8 mouse cellular contexts compared by ENCODE assay signal in genomic region chr2:165875406-165875955, GRCm38 (mm10). TPM values are rescaled to one million over a fixed set of nuclear protein-coding genes. Genes with fewer than 3 reads are reported as not detected.
DNase-seq lines count a peak whose midpoint lies in the region; ATAC-seq lines count a peak whose summit lies in the region.

No protein-coding gene starts in this region.

- peak overlapping the region; percentile 35 for H3K4me2 ChIP-seq in kidney, embryonic 16.5 days (replicated peaks; ENCODE audit: low read depth, low read length)
- H3K4me2 ChIP-seq in embryonic facial prominence, embryonic 12.5 days (replicated peaks): peak overlapping the region; percentile 24
- peak overlapping the region; percentile 73 for H3K4me2 ChIP-seq in hindbrain, embryonic 15.5 days
- H3K4me2 ChIP-seq in midbrain, embryonic 15.5 days: peak overlapping the region; percentile 61

- no peaks in the 10 kb centered on the region for H3K9me3 ChIP-seq in kidney, embryonic 16.5 days (ENCODE audit: low read length)
- H3K9me3 ChIP-seq in embryonic facial prominence, embryonic 12.5 days: no peaks in the 10 kb centered on the region
- H3K9me3 ChIP-seq in hindbrain, embryonic 15.5 days: no peaks in the 10 kb centered on the region
- H3K9me3 ChIP-seq in midbrain, embryonic 15.5 days: no peaks in the 10 kb centered on the region

- H3K27ac ChIP-seq in kidney, embryonic 16.5 days (ENCODE audit: low read length): peak overlapping the region; percentile 97
- H3K27ac ChIP-seq in embryonic facial prominence, embryonic 12.5 days: peak overlapping the region; percentile 88
- peak overlapping the region; percentile 86 for H3K27ac ChIP-seq in hindbrain, embryonic 15.5 days (replicated peaks)
- H3K27ac ChIP-seq in midbrain, embryonic 15.5 days: peak overlapping the region; percentile 88

- 0 out of 2 replicates have a peak overlapping the region, but pooled peaks have one; percentile 4 for H3K4me3 ChIP-seq in kidney, embryonic 16.5 days (ENCODE audit: low read length)
- no peak overlapping the region for H3K4me3 ChIP-seq in embryonic facial prominence, embryonic 12.5 days
- H3K4me3 ChIP-seq in hindbrain, embryonic 15.5 days: peak overlapping the region; percentile 15
- H3K4me3 ChIP-seq in midbrain, embryonic 15.5 days: peak overlapping the region; percentile 6

- peaks cover 74% of the 10 kb centered on the region for H3K4me1 ChIP-seq in kidney, embryonic 16.5 days (ENCODE audit: insufficient read depth, low read length)
- H3K4me1 ChIP-seq in embryonic facial prominence, embryonic 12.5 days: peaks cover 79% of the 10 kb centered on the region
- H3K4me1 ChIP-seq in hindbrain, embryonic 15.5 days (replicated peaks): peaks cover 84% of the 10 kb centered on the region
- peaks cover 84% of the 10 kb centered on the region for H3K4me1 ChIP-seq in midbrain, embryonic 15.5 days

- peaks cover 12% of the 10 kb centered on the region for H3K36me3 ChIP-seq in kidney, embryonic 16.5 days (ENCODE audit: insufficient read depth, low read length)
- H3K36me3 ChIP-seq in embryonic facial prominence, embryonic 12.5 days: peaks cover 17% of the 10 kb centered on the region
- peaks cover 6% of the 10 kb centered on the region for H3K36me3 ChIP-seq in hindbrain, embryonic 15.5 days
- 0 out of 2 replicates have a peak, but pooled peaks cover 2% of the 10 kb centered on the region for H3K36me3 ChIP-seq in midbrain, embryonic 15.5 days (replicated peaks)

- no peak for ATAC-seq in kidney, embryonic 16.5 days (ENCODE audit: low FRiP score, low TSS enrichment)
- ATAC-seq in embryonic facial prominence, embryonic 12.5 days (ENCODE audit: insufficient number of reproducible peaks, insufficient read depth, low FRiP score, low TSS enrichment): no peak
- 0 out of 2 replicates have a peak, but pooled peaks have one; percentile 3 for ATAC-seq in hindbrain, embryonic 15.5 days (ENCODE audit: low FRiP score, low read depth)
- ATAC-seq in midbrain, embryonic 15.5 days (replicated peaks): peak; percentile 8; the same call in 1 of the 2 replicates

- no peak for DNase-seq in kidney, postnatal 14 days
- no peak for DNase-seq in ovary, postnatal 36 days (ENCODE audit: low spot score)
- DNase-seq in adrenal gland, adult 18-20 months (ENCODE audit: low spot score in 2 of 2): no peak
- no peak for DNase-seq in c-Kit-positive CD71-positive TER-119-positive erythroid progenitor cells, embryonic 14.5 days (ENCODE audit: low spot score)

- 17% methylated on average over 13 of the region's 13 CpGs for WGBS in kidney, embryonic 16.5 days
- WGBS in embryonic facial prominence, embryonic 12.5 days: 22% methylated on average over 13 of the region's 13 CpGs
- 10% methylated on average over 13 of the region's 13 CpGs for WGBS in hindbrain, embryonic 15.5 days
- WGBS in midbrain, embryonic 15.5 days: 21% methylated on average over 13 of the region's 13 CpGs

- H3K27me3 ChIP-seq in kidney, embryonic 16.5 days (ENCODE audit: insufficient read depth, low read length): no peaks in the 10 kb centered on the region
- no peaks in the 10 kb centered on the region for H3K27me3 ChIP-seq in embryonic facial prominence, embryonic 12.5 days
- H3K27me3 ChIP-seq in hindbrain, embryonic 15.5 days: no peaks in the 10 kb centered on the region
- H3K27me3 ChIP-seq in midbrain, embryonic 15.5 days (replicated peaks): no peaks in the 10 kb centered on the region

- H3K9ac ChIP-seq in kidney, embryonic 16.5 days (replicated peaks; ENCODE audit: low read length): peak overlapping the region; percentile 65
- H3K9ac ChIP-seq in embryonic facial prominence, embryonic 12.5 days: peak overlapping the region; percentile 20
- H3K9ac ChIP-seq in hindbrain, embryonic 15.5 days: peak overlapping the region; percentile 49
- peak overlapping the region; percentile 17 for H3K9ac ChIP-seq in midbrain, embryonic 15.5 days

RNA-seq across cellular contexts. Expression of gene Zmynd8, which starts 23.3 kb away (rescaled TPM):
- 58.2 and 69.4 TPM in 2 replicates for polyA plus RNA-seq in kidney, embryonic 16.5 days (2015; fragmentation: Nextera tagmentation; extraction: Ambion mirVana)
- 58.9 and 64.2 TPM in 2 replicates for polyA plus RNA-seq in embryonic facial prominence, embryonic 12.5 days (2016; fragmentation: Nextera tagmentation; extraction: Ambion mirVana)
- polyA plus RNA-seq in hindbrain, embryonic 15.5 days (2015; fragmentation: Nextera tagmentation; extraction: Ambion mirVana): 71.8 and 79.2 TPM in 2 replicates
- 89.8 and 93.3 TPM in 2 replicates for polyA plus RNA-seq in midbrain, embryonic 15.5 days (2015; fragmentation: Nextera tagmentation; extraction: Ambion mirVana)
- 10 to 100 TPM; 45.8 to 48.8 TPM for total RNA-seq in adrenal gland, adult 18-20 months (2021)

Comparison
In these comparisons a context has a peak if more than half of its experiments do, and no peak if none do; other contexts are left out.
1. ATAC-seq: peak in hindbrain, embryonic 15.5 days (single experiment) and midbrain, embryonic 15.5 days (single experiment); none in kidney, embryonic 16.5 days (single experiment) and embryonic facial prominence, embryonic 12.5 days (single experiment).
2. Peak in every context shown above with its lines, with median percentiles within 50 percentile points of each other: H3K27ac ChIP-seq, H3K4me2 ChIP-seq and H3K9ac ChIP-seq.